14 mouse cellular contexts compared by ENCODE assay signal in the genomic region with DNA sequence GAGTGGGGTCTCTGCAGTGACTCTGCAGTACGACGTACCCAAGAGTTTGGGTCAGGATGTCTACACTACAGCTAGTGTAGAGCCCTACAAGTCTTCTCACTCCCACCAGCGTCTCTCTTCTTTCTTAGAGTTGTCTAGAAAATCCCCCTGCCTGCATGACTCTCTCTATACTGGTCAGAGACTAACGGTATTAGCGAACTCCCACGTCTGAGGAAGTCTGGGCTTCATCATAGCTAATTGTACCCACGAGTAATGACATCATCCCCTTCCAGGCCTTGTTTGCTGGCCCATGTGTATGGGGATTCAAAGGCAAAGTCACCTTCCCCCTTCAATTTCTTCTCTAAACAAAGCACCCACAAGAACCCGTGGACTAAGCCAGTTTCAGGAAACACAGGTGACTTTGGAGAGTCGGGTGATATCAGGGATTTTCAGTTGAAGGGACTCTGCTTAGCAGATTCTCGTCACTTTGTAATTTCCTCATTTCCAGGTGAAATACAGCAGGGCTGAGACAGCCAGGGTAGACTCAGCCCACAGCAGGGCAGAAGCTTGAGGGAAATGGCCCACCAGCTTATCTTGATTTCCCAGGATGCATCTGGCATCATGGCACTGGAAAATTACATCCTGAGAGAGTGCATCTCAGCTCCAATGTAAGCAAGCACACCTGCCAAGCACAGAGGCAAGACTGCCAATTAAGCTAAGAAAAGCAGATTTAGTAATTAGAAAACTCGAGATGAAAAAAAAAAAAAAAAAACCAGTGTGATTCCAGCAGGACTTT.
DNase-seq lines count a peak whose midpoint lies in the region; ATAC-seq lines count a peak whose summit lies in the region.
"Had no signal": no experiment of that assay in that cellular context is flagged by ENCODE, and none has a peak within 500 bp of the region (broad histone marks: within the 10 kb centered on the region; RNA-seq: fewer than 3 reads in every experiment).

No protein-coding gene starts in this region.

- 46% methylated on average over 11 of the region's 11 CpGs for WGBS in heart, embryonic 12.5 days
- WGBS in midbrain, embryonic 16.5 days: 67% methylated on average over 11 of the region's 11 CpGs
- 83% methylated on average over 11 of the region's 11 CpGs for WGBS in midbrain, embryonic 10.5 days
- 46% methylated on average over 11 of the region's 11 CpGs for WGBS in embryonic facial prominence, embryonic 15.5 days
- WGBS in stomach, embryonic 16.5 days: 58% methylated on average over 11 of the region's 11 CpGs

- no peak overlapping the region for H3K4me3 ChIP-seq in heart, embryonic 12.5 days
- no peak overlapping the region for H3K4me3 ChIP-seq in midbrain, embryonic 16.5 days (ENCODE audit: low read depth, low read length)
- no peak overlapping the region for H3K4me3 ChIP-seq in midbrain, embryonic 10.5 days
- H3K4me3 ChIP-seq in embryonic facial prominence, embryonic 15.5 days (replicated peaks): no peak overlapping the region
- no peak overlapping the region for H3K4me3 ChIP-seq in stomach, embryonic 16.5 days (replicated peaks; ENCODE audit: low read length)
- H3K4me3 ChIP-seq: kidney, embryonic 15.5 days; myocyte had no signal

- H3K9ac ChIP-seq in heart, embryonic 12.5 days: no peak overlapping the region
- H3K9ac ChIP-seq in midbrain, embryonic 16.5 days (ENCODE audit: low read depth, low read length): no peak overlapping the region
- no peak overlapping the region for H3K9ac ChIP-seq in embryonic facial prominence, embryonic 15.5 days
- no peak overlapping the region for H3K9ac ChIP-seq in stomach, embryonic 16.5 days (ENCODE audit: low read length)
- H3K9ac ChIP-seq: kidney, embryonic 15.5 days had no signal

- H3K9me3 ChIP-seq in heart, embryonic 12.5 days (replicated peaks): no peaks in the 10 kb centered on the region
- no peaks in the 10 kb centered on the region for H3K9me3 ChIP-seq in midbrain, embryonic 16.5 days (replicated peaks; ENCODE audit: control insufficient read depth, low read length, poor library complexity, severe bottlenecking)
- no peaks in the 10 kb centered on the region for H3K9me3 ChIP-seq in midbrain, embryonic 10.5 days (replicated peaks)
- no peaks in the 10 kb centered on the region for H3K9me3 ChIP-seq in embryonic facial prominence, embryonic 15.5 days (replicated peaks)
- no peaks in the 10 kb centered on the region for H3K9me3 ChIP-seq in stomach, embryonic 16.5 days (replicated peaks; ENCODE audit: control insufficient read depth, low read length)
- H3K9me3 ChIP-seq: kidney, embryonic 15.5 days had no signal

- no peak overlapping the region for H3K27ac ChIP-seq in heart, embryonic 12.5 days (ENCODE audit: poor library complexity, severe bottlenecking)
- no peak overlapping the region for H3K27ac ChIP-seq in midbrain, embryonic 16.5 days (ENCODE audit: low read length)
- no peak overlapping the region for H3K27ac ChIP-seq in midbrain, embryonic 10.5 days (replicated peaks)
- no peak overlapping the region for H3K27ac ChIP-seq in embryonic facial prominence, embryonic 15.5 days (replicated peaks)
- no peak overlapping the region for H3K27ac ChIP-seq in stomach, embryonic 16.5 days (ENCODE audit: low read length)
- H3K27ac ChIP-seq: kidney, embryonic 15.5 days had no signal

- H3K27me3 ChIP-seq in heart, embryonic 12.5 days (replicated peaks): no peaks in the 10 kb centered on the region
- H3K27me3 ChIP-seq in midbrain, embryonic 16.5 days (ENCODE audit: control insufficient read depth, insufficient read depth, low read depth, low read length): no peaks in the 10 kb centered on the region
- no peaks in the 10 kb centered on the region for H3K27me3 ChIP-seq in midbrain, embryonic 10.5 days (ENCODE audit: low read depth, poor library complexity, severe bottlenecking)
- H3K27me3 ChIP-seq in embryonic facial prominence, embryonic 15.5 days: no peaks in the 10 kb centered on the region
- H3K27me3 ChIP-seq in stomach, embryonic 16.5 days (ENCODE audit: control insufficient read depth, insufficient read depth, low read length): no peaks in the 10 kb centered on the region
- H3K27me3 ChIP-seq: kidney, embryonic 15.5 days had no signal

- no peak for DNase-seq in heart, postnatal 14 days
- DNase-seq in midbrain, embryonic 10.5 days (ENCODE audit: low spot score): no peak
- no peak for DNase-seq in lung, postnatal 25 days (ENCODE audit: low spot score)
- DNase-seq in spleen, adult 12 weeks (ENCODE audit: low spot score): no peak
- DNase-seq: embryo, embryonic 11 days; left cerebral cortex, postnatal 4 days; spleen, adult 18-20 months; thymus, adult 2 months had no signal

- no peaks in the 10 kb centered on the region for H3K36me3 ChIP-seq in heart, embryonic 12.5 days
- H3K36me3 ChIP-seq in midbrain, embryonic 16.5 days (ENCODE audit: control insufficient read depth, insufficient read depth, low read length): no peaks in the 10 kb centered on the region
- H3K36me3 ChIP-seq in midbrain, embryonic 10.5 days: no peaks in the 10 kb centered on the region
- no peaks in the 10 kb centered on the region for H3K36me3 ChIP-seq in embryonic facial prominence, embryonic 15.5 days
- no peaks in the 10 kb centered on the region for H3K36me3 ChIP-seq in stomach, embryonic 16.5 days (ENCODE audit: control insufficient read depth, insufficient read depth, low read length)
- H3K36me3 ChIP-seq: kidney, embryonic 15.5 days had no signal

- intact Hi-C loops in heart, postnatal 14 days (cut with DNase I): no loop called here

- peaks cover 9% of the 10 kb centered on the region for H3K4me1 ChIP-seq in heart, embryonic 12.5 days (replicated peaks)
- no peaks in the 10 kb centered on the region for H3K4me1 ChIP-seq in midbrain, embryonic 16.5 days (ENCODE audit: control insufficient read depth, insufficient read depth, low read length)
- H3K4me1 ChIP-seq in midbrain, embryonic 10.5 days: 0 out of 2 replicates have a peak, but pooled peaks cover 3% of the 10 kb centered on the region
- H3K4me1 ChIP-seq in embryonic facial prominence, embryonic 15.5 days: no peaks in the 10 kb centered on the region
- H3K4me1 ChIP-seq in stomach, embryonic 16.5 days (ENCODE audit: control insufficient read depth, insufficient read depth, low read length): no peaks in the 10 kb centered on the region; the same call in 1 of the 2 replicates

- no peak overlapping the region for H3K4me2 ChIP-seq in heart, embryonic 12.5 days
- no peak overlapping the region for H3K4me2 ChIP-seq in midbrain, embryonic 16.5 days (ENCODE audit: low read length)
- H3K4me2 ChIP-seq in embryonic facial prominence, embryonic 15.5 days (replicated peaks): no peak overlapping the region
- H3K4me2 ChIP-seq in stomach, embryonic 16.5 days (ENCODE audit: low read depth, low read length): no peak overlapping the region
- H3K4me2 ChIP-seq: kidney, embryonic 15.5 days had no signal

- peak; percentile 48; the same call in 1 of the 2 replicates for ATAC-seq in heart, embryonic 12.5 days (ENCODE audit: insufficient number of reproducible peaks, low FRiP score)
- peak; percentile 60; the same call in 1 of the 2 replicates for ATAC-seq in midbrain, embryonic 16.5 days
- peak; percentile 68 for ATAC-seq in embryonic facial prominence, embryonic 15.5 days (ENCODE audit: insufficient number of reproducible peaks, low FRiP score, low TSS enrichment, low read depth)
- peak; percentile 25; the same call in 1 of the 2 replicates for ATAC-seq in stomach, embryonic 16.5 days (ENCODE audit: insufficient read depth, low FRiP score)
